Mouse (Mus musculus): ENCODE measurements around the gene Sult1b1. TPM values are rescaled to one million over a fixed set of nuclear protein-coding genes. Genes with fewer than 3 reads are reported as not detected.

The Sult1b1 gene
- total RNA-seq, 4 experiments from 2014 or later = not detected

Other genes with a start within 250 kb of the Sult1b1 start
- not detected for gene Ugt2a3, start 201.0 kb downstream of the Sult1b1 start, total RNA-seq (2022)
- gene Ugt2b38, start 114.0 kb downstream of the Sult1b1 start, total RNA-seq (2022) = under 1 TPM in 1 of 4 experiments, not detected in 3; 0.16 TPM
- under 1 TPM in 1 of 4 experiments, not detected in 3; 0.52 TPM for gene Ugt2a2, start 55.9 kb downstream of the Sult1b1 start, total RNA-seq (2022)
- not detected for gene Gm43638, start 51.4 kb downstream of the Sult1b1 start, total RNA-seq (2022)
- gene Ugt2a1, start 47.3 kb downstream of the Sult1b1 start, total RNA-seq (2022) = not detected
- gene Sult1d1, start 30.8 kb upstream of the Sult1b1 start, total RNA-seq (2022) = under 1 TPM in 1 of 4 experiments, not detected in 3; 0.11 TPM
- gene Sult1e1, start 53.4 kb upstream of the Sult1b1 start, total RNA-seq (2022) = 1 to 10 TPM in 3 of 4 experiments, under 1 TPM in 1; 0.98 to 5.8 (median 1.9) TPM
- not detected for gene Csn1s1, start 128.0 kb upstream of the Sult1b1 start, total RNA-seq (2022)
- not detected for gene Csn2, start 161.4 kb upstream of the Sult1b1 start, total RNA-seq (2022)
- gene Csn1s2a, start 236.4 kb upstream of the Sult1b1 start, total RNA-seq (2022) = not detected